Mouse (Mus musculus) midbrain, embryonic 13.5 days (tissue): ENCODE results near the gene Phf12. TPM values are rescaled to one million over a fixed set of nuclear protein-coding genes. Genes with fewer than 3 reads are reported as not detected.

Experiments
- ATAC-seq: fragments of 200-750 bp; cut with Nextera tagmentation; 2 replicates; pipeline ENCODE4 v1.8.0; 2017; ENCODE audit warnings: mild to moderate bottlenecking, moderate TSS enrichment, moderate library complexity
- H3K27ac ChIP-seq: fragments of 300-500 bp; sonication (generic); 2 replicates; pipeline ENCODE4 v1.5.1; 2015; ENCODE audit warnings: inconsistent platforms, mild to moderate bottlenecking, moderate library complexity
- H3K27me3 ChIP-seq: fragments of 300-500 bp; sonication (generic); 2 replicates; pipeline ENCODE4 v1.6.1; 2015; ENCODE audit warnings: mild to moderate bottlenecking, inconsistent platforms
- H3K36me3 ChIP-seq: fragments of 300-500 bp; sonication (generic); 2 replicates; pipeline ENCODE4 v1.6.1; 2015; ENCODE audit warnings: mild to moderate bottlenecking, inconsistent platforms
- H3K4me1 ChIP-seq: fragments of 300-500 bp; sonication (generic); replicated peaks from 2 replicates; pipeline ENCODE4 v1.6.1; 2015; ENCODE audit warnings: inconsistent platforms
- H3K4me2 ChIP-seq: fragments of 300-500 bp; sonication (generic); replicated peaks from 2 replicates; pipeline ENCODE4 v1.6.1; 2015; ENCODE audit warnings: moderate library complexity, mild to moderate bottlenecking, inconsistent platforms
- H3K4me3 ChIP-seq: fragments of 300-500 bp; sonication (generic); replicated peaks from 2 replicates; pipeline ENCODE4 v1.5.1; 2015; ENCODE audit warnings: mild to moderate bottlenecking, inconsistent platforms
- H3K9ac ChIP-seq: fragments of 300-500 bp; sonication (generic); replicated peaks from 2 replicates; pipeline ENCODE4 v1.6.1; 2015; ENCODE audit warnings: mild to moderate bottlenecking, inconsistent platforms
- H3K9me3 ChIP-seq: fragments of 300-500 bp; sonication (generic); 2 replicates; pipeline ENCODE4 v1.6.1; 2016; ENCODE audit warnings: mild to moderate bottlenecking, inconsistent platforms
- WGBS: fragments of 180-500 bp; shearing (Covaris S2); methylation state at CpG from one replicate; pipeline ENCODE4 v1.1.7; 2015; 5-methylcytosine and 5-hydroxymethylcytosine counted together
- polyA plus RNA-seq: library from polyadenylated mRNA; unstranded; fragments of >200 nt; fragmentation: Nextera tagmentation; extraction: Ambion mirVana; gene quantifications from 2 replicates; pipeline ENCODE4 v1.2.1, GENCODE M21; 2015

Gene Phf12
- polyA plus RNA-seq, 1 experiment from 2014 or later = 22.8 TPM

DNA sequence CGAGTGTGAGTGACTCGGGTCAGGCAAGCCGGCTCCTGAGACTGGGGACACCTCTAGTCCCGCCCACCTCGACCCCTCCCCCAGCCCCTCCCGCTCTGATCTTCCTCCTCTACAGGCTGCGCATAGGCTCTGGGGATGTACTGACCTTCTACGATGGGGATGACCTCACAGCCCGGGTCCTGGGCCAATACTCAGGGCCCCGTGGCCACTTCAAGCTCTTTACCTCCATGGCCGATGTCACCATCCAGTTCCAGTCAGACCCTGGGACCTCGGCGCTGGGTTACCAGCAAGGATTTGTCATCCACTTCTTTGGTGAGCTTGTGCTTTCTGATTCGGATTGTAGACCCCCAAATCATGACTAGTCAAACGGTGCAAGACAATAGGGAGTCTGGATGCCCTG is 8.2 kb upstream of the Phf12 start:
- Histone ChIP-seq H3K36me3 (peaks cover 53% of the 10 kb centered on the region), H3K9ac (no peak overlapping the region), H3K4me3 (no peak overlapping the region), H3K27ac (no peak overlapping the region), H3K9me3 (no peaks in the 10 kb centered on the region), H3K27me3 (peaks cover 45% of the 10 kb centered on the region), H3K4me1 (no peaks in the 10 kb centered on the region), H3K4me2 (no peak overlapping the region)
- no peak for ATAC-seq
- 56% methylated on average over 15 of the region's 15 CpGs for WGBS

DNA sequence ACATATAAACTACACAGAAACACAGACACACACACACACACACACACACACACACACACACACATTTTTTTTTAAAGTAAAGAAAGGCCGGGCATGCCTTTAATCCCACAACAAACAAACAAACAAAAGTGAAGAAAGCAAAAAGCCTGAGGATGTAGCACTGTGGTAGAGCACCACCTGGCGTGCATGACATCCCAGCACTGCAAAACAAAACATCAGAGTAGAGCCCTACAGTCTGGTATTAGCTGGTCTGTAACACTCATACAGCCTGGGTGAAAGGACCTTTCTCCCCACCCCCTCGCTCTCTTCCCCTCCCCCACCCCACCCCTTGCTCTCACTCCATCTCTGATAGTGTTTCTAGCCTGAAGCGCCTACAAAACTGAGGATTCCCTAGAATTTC is 6.7 kb upstream of the Phf12 start:
- Histone ChIP-seq H3K4me2 (no peak overlapping the region), H3K27ac (no peak overlapping the region), H3K4me1 (peaks cover 4% of the 10 kb centered on the region; the same call in 1 of the 2 replicates), H3K27me3 (peaks cover 41% of the 10 kb centered on the region), H3K9ac (no peak overlapping the region), H3K9me3 (no peaks in the 10 kb centered on the region), H3K4me3 (no peak overlapping the region), H3K36me3 (peaks cover 43% of the 10 kb centered on the region)
- no peak for ATAC-seq
- WGBS = 21% methylated on average over 4 of the region's 4 CpGs

- H3K4me1 ChIP-seq = peaks cover 9% of the 10 kb centered on the region; the same call in 1 of the 2 replicates
- no peak overlapping the region for H3K4me3 ChIP-seq
- 87% methylated on average over 6 of the region's 6 CpGs for WGBS
- peaks cover 38% of the 10 kb centered on the region for H3K36me3 ChIP-seq
- no peak overlapping the region for H3K27ac ChIP-seq
- ATAC-seq = no peak
- H3K9me3 ChIP-seq = no peaks in the 10 kb centered on the region
- no peak overlapping the region for H3K9ac ChIP-seq
- peaks cover 36% of the 10 kb centered on the region for H3K27me3 ChIP-seq
- H3K4me2 ChIP-seq = no peak overlapping the region
These were observed 4.4 kb upstream of the Phf12 start for GRCm38 (mm10) chr11:77978161-77978560.

DNA sequence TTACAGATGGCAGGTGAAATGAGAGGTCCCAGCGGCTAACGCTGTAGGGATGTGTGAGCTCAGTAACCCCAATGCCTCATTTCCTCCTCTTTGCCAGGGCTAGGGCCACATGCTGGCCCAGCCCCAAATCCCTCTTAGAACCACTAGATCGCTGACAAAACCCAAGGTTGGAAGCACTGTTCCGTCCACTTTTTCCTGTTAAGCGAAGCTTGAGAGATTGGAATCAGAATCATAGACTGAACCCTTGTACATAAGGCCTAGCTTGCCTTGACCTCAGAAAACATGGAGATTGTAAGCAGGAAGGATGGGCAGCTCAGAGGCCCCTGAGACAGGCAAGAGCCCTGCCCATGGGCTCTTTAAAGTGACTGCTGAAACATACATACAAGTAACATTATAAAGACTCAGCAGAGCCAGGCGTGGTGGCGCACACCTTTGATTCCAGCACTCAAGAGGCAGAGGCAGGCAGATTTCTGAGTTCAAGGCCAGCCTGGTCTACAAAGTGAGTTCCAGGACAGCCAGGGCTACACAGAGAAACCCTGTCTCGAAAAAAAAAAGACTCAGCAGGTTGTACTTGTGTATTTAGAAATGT is 3.2 kb upstream of the Phf12 start:
- H3K27ac ChIP-seq = no peak overlapping the region
- no peak overlapping the region for H3K4me2 ChIP-seq
- H3K9me3 ChIP-seq = no peaks in the 10 kb centered on the region
- peaks cover 25% of the 10 kb centered on the region for H3K27me3 ChIP-seq
- H3K4me3 ChIP-seq = no peak overlapping the region
- WGBS = 85% methylated on average over 8 of the region's 8 CpGs
- H3K4me1 ChIP-seq = peaks cover 9% of the 10 kb centered on the region; the same call in 1 of the 2 replicates
- peaks cover 26% of the 10 kb centered on the region for H3K36me3 ChIP-seq
- H3K9ac ChIP-seq = no peak overlapping the region
- ATAC-seq = no peak

GRCm38 (mm10) chr11:77980281-77981204 is 2.0 kb upstream of the Phf12 start:
- Histone ChIP-seq H3K4me1 (peaks cover 16% of the 10 kb centered on the region), H3K9me3 (no peaks in the 10 kb centered on the region), H3K27ac (0 out of 2 replicates have a peak overlapping the region, but pooled peaks have one; percentile 16), H3K9ac (no peak overlapping the region), H3K36me3 (peaks cover 22% of the 10 kb centered on the region), H3K4me3 (no peak overlapping the region), H3K27me3 (peaks cover 25% of the 10 kb centered on the region), H3K4me2 (no peak overlapping the region)
- 36% methylated on average over 11 of the region's 11 CpGs for WGBS
- no peak for ATAC-seq

- peak; percentile 91 for ATAC-seq
- H3K4me3 ChIP-seq = peak overlapping the region; percentile 100
- peaks cover 27% of the 10 kb centered on the region for H3K4me1 ChIP-seq
- WGBS = under 1% methylated on average over 29 of the region's 29 CpGs
- H3K9me3 ChIP-seq = no peaks in the 10 kb centered on the region
- peak overlapping the region; percentile 49 for H3K4me2 ChIP-seq
- H3K36me3 ChIP-seq = peaks cover 21% of the 10 kb centered on the region
- peak overlapping the region; percentile 97 for H3K27ac ChIP-seq
- H3K27me3 ChIP-seq = peaks cover 16% of the 10 kb centered on the region
- H3K9ac ChIP-seq = peak overlapping the region; percentile 61
These were observed 729 bp upstream of the Phf12 start for GRCm38 (mm10) chr11:77981609-77982440.

- peak overlapping the region; percentile 97 for H3K27ac ChIP-seq
- ATAC-seq = no peak
- peaks cover 12% of the 10 kb centered on the region for H3K36me3 ChIP-seq
- peaks cover 5% of the 10 kb centered on the region for H3K27me3 ChIP-seq
- H3K9me3 ChIP-seq = no peaks in the 10 kb centered on the region
- peak overlapping the region; percentile 91 for H3K4me2 ChIP-seq
- peaks cover 27% of the 10 kb centered on the region for H3K4me1 ChIP-seq
- peak overlapping the region; percentile 100 for H3K4me3 ChIP-seq
- H3K9ac ChIP-seq = peak overlapping the region; percentile 99
- 1% methylated on average over 29 of the region's 32 CpGs for WGBS
These were observed 810 bp downstream of the Phf12 start for GRCm38 (mm10) chr11:77983191-77983936.

DNA sequence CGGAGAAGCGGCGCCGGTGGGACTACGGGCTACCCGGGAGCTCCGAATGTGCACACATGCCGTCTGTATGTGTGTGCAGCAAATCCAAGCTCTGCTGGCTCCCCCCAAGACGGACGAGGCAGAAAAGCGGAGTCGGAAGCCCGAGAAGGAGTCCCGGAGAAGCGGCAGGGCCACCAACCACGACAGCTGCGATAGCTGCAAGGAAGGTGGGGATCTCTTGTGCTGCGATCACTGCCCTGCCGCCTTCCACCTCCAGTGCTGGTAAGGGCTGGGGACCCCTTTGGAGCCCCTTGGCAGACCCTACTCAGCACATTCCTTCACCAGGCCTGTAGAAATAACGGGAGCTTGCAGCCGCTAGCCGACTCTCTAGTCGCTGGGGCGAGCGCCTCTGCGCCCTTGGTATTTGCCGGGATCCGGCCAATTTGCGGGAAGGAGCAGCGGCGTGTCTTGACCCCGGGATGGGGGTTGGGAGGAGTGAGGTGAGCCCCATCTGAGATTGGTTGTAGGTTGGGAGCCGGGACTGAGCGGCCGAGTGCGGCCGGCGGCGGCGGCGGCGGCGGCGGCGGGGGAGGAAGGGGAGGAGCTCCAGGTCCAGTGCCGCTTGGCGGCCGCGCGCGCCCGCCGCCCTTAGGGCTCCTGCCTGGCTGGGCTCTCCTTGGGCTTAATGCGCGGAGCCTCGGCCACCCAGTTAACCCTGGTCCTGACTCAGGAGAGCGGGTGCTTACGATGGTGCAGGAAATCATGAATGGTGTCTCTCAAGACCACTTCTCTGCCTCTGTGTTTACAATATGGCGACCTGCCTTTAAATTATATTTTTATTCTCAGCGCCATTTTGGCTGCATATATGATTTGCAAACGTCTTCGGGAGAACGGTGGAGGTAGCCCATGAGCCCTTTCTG is 1.6 kb downstream of the Phf12 start:
- under 1% methylated on average over 47 of the region's 63 CpGs for WGBS
- Histone ChIP-seq H3K4me1 (peaks cover 27% of the 10 kb centered on the region), H3K4me3 (peak overlapping the region; percentile 100), H3K36me3 (peaks cover 20% of the 10 kb centered on the region), H3K4me2 (peak overlapping the region; percentile 91), H3K27me3 (no peaks in the 10 kb centered on the region), H3K9me3 (no peaks in the 10 kb centered on the region), H3K9ac (peak overlapping the region; percentile 99), H3K27ac (peak overlapping the region; percentile 97)
- ATAC-seq = peak; percentile 1; the same call in 1 of the 2 replicates

DNA sequence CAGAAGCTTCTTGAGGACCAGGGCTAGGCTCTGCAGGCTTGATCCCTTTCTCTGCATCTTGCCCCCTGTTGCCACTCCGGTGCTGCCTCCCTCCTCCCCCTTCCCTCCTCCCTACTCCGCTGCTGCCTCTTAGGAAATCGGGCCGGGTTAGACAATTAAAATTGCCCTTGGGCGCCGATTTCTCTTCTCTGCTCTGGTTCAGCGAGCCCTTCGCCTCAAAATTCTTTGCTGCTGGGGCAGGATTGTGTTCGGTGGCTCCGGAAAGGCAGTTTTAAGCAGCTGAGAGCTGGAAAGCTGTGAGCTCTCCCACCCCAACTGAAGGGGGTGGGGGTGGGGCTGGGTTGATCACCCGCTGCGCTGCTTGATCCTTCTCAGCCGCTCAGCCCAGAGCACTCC is 2.3 kb downstream of the Phf12 start:
- ATAC-seq = no peak
- Histone ChIP-seq H3K36me3 (peaks cover 20% of the 10 kb centered on the region), H3K4me2 (peak overlapping the region; percentile 91), H3K27me3 (no peaks in the 10 kb centered on the region), H3K9ac (peak overlapping the region; percentile 99), H3K27ac (peak overlapping the region; percentile 97), H3K4me1 (peaks cover 27% of the 10 kb centered on the region), H3K4me3 (peak overlapping the region; percentile 100), H3K9me3 (no peaks in the 10 kb centered on the region)
- under 1% methylated on average over 13 of the region's 13 CpGs for WGBS

GRCm38 (mm10) chr11:77985541-77986065 is 3.0 kb downstream of the Phf12 start:
- Histone ChIP-seq H3K4me1 (peaks cover 25% of the 10 kb centered on the region), H3K27me3 (no peaks in the 10 kb centered on the region), H3K36me3 (peaks cover 25% of the 10 kb centered on the region), H3K9ac (peak overlapping the region; percentile 99), H3K4me3 (peak overlapping the region; percentile 100), H3K4me2 (peak overlapping the region; percentile 91), H3K9me3 (no peaks in the 10 kb centered on the region), H3K27ac (peak overlapping the region; percentile 97; the same call in 1 of the 2 replicates)
- ATAC-seq = no peak
- WGBS = 75% methylated on average over 3 of the region's 3 CpGs
